Mouse (Mus musculus): ENCODE results near the gene Efs. TPM values are rescaled to one million over a fixed set of nuclear protein-coding genes. Genes with fewer than 3 reads are reported as not detected.
"Not testable (repeated sequence)": the region's sequence is repeated elsewhere in the genome, so short reads cannot be mapped to it uniquely, and the experiment has no call there.

The Efs gene
- polyA plus RNA-seq, 1 experiment from 2014 or later = 30.5 TPM

DNA sequence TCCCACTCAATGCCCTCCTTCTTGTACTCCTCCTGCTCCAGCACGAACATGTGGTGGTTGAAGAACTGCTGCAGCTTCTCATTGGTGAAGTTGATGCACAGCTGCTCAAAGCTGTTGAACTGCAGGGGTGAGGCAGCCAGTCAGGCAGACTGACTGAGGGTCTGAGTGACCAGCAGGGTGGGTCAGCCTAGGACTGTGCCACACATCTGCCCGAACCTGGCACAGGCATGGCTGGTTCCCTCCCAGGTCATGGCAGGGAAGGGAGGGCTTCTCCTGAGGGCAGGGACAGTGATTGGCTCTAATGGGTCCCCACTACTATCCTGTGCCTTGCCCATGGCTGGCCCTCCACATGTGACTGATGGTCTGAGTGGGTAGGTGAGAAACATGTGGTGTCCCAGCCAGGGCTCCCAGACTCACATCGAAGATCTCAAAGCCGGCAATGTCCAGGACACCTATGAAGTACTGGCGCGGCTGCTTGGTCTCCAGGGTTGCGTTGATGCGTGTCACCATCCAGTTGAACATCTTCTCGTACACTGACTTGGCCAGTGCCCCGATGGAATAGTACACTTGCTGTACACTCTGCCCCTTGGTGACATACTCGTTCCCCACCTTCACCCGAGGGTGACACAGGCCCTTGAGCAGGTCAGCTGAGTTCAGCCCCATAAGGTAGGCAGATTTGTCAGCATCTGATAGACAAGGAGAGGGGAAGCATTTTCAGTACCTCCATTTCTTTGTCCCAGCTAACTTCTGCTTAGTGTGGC, 34.1 kb upstream of the Efs start:
- not testable (repeated sequence) for H3K27ac ChIP-seq; H3K9ac ChIP-seq; H3K27me3 ChIP-seq; ATAC-seq; H3K4me2 ChIP-seq; H3K9me3 ChIP-seq (replicated peaks); H3K36me3 ChIP-seq (ENCODE audit: poor library complexity, severe bottlenecking); H3K4me3 ChIP-seq; H3K4me1 ChIP-seq
- WGBS = 94% methylated on average over 12 of the region's 12 CpGs

- H3K4me3 ChIP-seq = no peak overlapping the region
- H3K27me3 ChIP-seq = no peaks in the 10 kb centered on the region
- WGBS = 87% methylated on average over 3 of the region's 3 CpGs
- no peak overlapping the region for H3K9ac ChIP-seq
- no peaks in the 10 kb centered on the region for H3K9me3 ChIP-seq (replicated peaks)
- H3K27ac ChIP-seq = no peak overlapping the region
- no peaks in the 10 kb centered on the region for H3K4me1 ChIP-seq
- no peak overlapping the region for H3K4me2 ChIP-seq
- no peaks in the 10 kb centered on the region for H3K36me3 ChIP-seq (ENCODE audit: poor library complexity, severe bottlenecking)
- ATAC-seq = no peak
Measured at GRCm38 (mm10) chr14:54959197-54959596, 33.3 kb upstream of the Efs start.

GRCm38 (mm10) chr14:54958503-54958902, 32.6 kb upstream of the Efs start:
- Histone ChIP-seq H3K4me1 (no peaks in the 10 kb centered on the region), H3K9ac (no peak overlapping the region), H3K4me2 (no peak overlapping the region), H3K27ac (no peak overlapping the region), H3K27me3 (no peaks in the 10 kb centered on the region), H3K9me3 (replicated peaks) (no peaks in the 10 kb centered on the region), H3K4me3 (no peak overlapping the region), H3K36me3 (ENCODE audit: poor library complexity, severe bottlenecking) (no peaks in the 10 kb centered on the region)
- no peak for ATAC-seq
- 80% methylated on average over 4 of the region's 4 CpGs for WGBS

DNA sequence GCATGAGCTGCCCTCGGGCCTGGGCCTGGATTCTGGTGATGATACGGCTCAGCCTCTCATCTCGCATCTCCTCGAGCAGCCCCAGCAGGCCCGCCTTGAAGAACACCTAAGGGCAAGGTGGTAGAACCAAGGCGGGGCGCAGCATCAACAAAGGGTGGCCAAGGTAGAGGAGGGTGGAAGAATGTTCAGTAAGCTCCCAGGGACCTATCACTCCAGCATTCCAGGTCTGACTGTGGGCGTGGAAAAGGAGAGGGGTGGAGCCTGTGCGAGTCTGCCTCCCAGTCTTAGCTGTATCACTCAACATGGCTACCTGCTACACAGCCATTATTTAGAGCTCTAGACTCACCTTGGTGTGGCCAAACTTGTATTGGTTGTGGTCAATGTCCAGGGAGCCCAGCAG, 30.6 kb upstream of the Efs start:
- H3K36me3 ChIP-seq (ENCODE audit: poor library complexity, severe bottlenecking) = no peaks in the 10 kb centered on the region
- H3K9me3 ChIP-seq (replicated peaks) = no peaks in the 10 kb centered on the region
- no peak for ATAC-seq
- H3K9ac ChIP-seq = no peak overlapping the region
- H3K27me3 ChIP-seq = no peaks in the 10 kb centered on the region
- H3K27ac ChIP-seq = no peak overlapping the region
- 91% methylated on average over 9 of the region's 9 CpGs for WGBS
- H3K4me2 ChIP-seq = no peak overlapping the region
- H3K4me3 ChIP-seq = no peak overlapping the region
- H3K4me1 ChIP-seq = no peaks in the 10 kb centered on the region

- Histone ChIP-seq H3K9me3 (replicated peaks) (no peaks in the 10 kb centered on the region), H3K9ac (no peak overlapping the region), H3K4me2 (no peak overlapping the region), H3K4me3 (no peak overlapping the region), H3K36me3 (ENCODE audit: poor library complexity, severe bottlenecking) (no peaks in the 10 kb centered on the region), H3K27me3 (no peaks in the 10 kb centered on the region), H3K4me1 (no peaks in the 10 kb centered on the region), H3K27ac (no peak overlapping the region)
- no peak for ATAC-seq
- WGBS = 90% methylated on average over 3 of the region's 3 CpGs
Measured at GRCm38 (mm10) chr14:54955481-54955880, 29.6 kb upstream of the Efs start.

DNA sequence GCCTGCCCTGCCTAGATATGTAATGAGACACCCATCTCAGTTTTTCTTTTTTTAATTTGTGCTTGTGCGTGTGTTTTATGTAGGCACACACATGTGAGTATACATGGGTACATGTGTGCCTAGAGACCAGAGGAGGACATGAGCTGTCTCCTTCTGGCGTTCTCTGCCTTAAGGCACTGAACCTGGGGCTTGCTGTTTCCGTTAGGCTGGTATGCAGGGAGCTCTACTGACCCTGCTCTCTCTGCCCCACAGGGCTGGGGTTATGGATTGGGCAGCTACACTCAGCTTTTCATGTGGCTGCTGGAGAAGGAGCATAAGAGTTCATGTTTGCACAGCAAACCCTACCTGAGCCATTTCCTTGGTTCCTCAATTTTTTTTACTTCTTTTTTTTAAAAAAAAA, 28.5 kb upstream of the Efs start:
- no peaks in the 10 kb centered on the region for H3K4me1 ChIP-seq
- no peaks in the 10 kb centered on the region for H3K36me3 ChIP-seq (ENCODE audit: poor library complexity, severe bottlenecking)
- H3K4me2 ChIP-seq = no peak overlapping the region
- no peaks in the 10 kb centered on the region for H3K27me3 ChIP-seq
- no peaks in the 10 kb centered on the region for H3K9me3 ChIP-seq (replicated peaks)
- 82% methylated on average over 3 of the region's 3 CpGs for WGBS
- no peak overlapping the region for H3K9ac ChIP-seq
- no peak overlapping the region for H3K27ac ChIP-seq
- no peak for ATAC-seq
- no peak overlapping the region for H3K4me3 ChIP-seq

DNA sequence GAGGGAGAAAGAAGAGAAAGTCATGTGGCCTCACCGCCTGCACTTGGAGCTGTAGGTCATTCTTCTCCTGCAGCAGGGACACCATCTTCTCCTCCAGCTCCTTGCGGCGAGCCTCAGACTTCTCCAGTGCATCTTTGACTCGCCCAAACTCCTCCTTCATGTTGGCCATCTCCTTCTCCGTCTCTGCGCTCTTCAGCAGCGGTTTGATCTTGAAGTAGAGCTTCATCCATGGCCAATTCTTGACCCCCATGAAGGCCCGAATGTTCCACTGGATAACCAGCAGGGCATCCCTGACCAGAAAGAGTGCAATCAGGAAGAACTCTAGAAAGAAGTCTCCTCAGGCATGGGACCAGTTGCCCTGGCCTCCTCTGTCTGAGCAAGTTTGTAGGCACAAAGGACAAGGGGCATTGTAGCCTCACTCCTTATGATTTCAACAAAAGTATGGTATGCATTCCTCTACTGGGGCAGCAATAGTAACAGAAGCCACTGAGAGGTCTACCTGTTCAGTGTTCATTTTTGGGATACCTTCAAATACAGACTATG, 27.8 kb upstream of the Efs start:
- no peak for ATAC-seq
- H3K36me3 ChIP-seq (ENCODE audit: poor library complexity, severe bottlenecking) = no peaks in the 10 kb centered on the region
- H3K27me3 ChIP-seq = no peaks in the 10 kb centered on the region
- no peaks in the 10 kb centered on the region for H3K9me3 ChIP-seq (replicated peaks)
- H3K4me3 ChIP-seq = no peak overlapping the region
- WGBS = 92% methylated on average over 8 of the region's 8 CpGs
- no peaks in the 10 kb centered on the region for H3K4me1 ChIP-seq
- no peak overlapping the region for H3K27ac ChIP-seq
- no peak overlapping the region for H3K4me2 ChIP-seq
- no peak overlapping the region for H3K9ac ChIP-seq

GRCm38 (mm10) chr14:54951587-54951986, 25.7 kb upstream of the Efs start:
- Histone ChIP-seq H3K4me2 (no peak overlapping the region), H3K9ac (no peak overlapping the region), H3K36me3 (ENCODE audit: poor library complexity, severe bottlenecking) (no peaks in the 10 kb centered on the region), H3K4me3 (no peak overlapping the region), H3K4me1 (no peaks in the 10 kb centered on the region), H3K9me3 (replicated peaks) (no peaks in the 10 kb centered on the region), H3K27me3 (no peaks in the 10 kb centered on the region), H3K27ac (no peak overlapping the region)
- 88% methylated on average over 6 of the region's 6 CpGs for WGBS
- ATAC-seq = no peak

- WGBS = 65% methylated on average over 12 of the region's 12 CpGs
- Histone ChIP-seq H3K4me3 (no peak overlapping the region), H3K9ac (no peak overlapping the region), H3K4me2 (no peak overlapping the region), H3K9me3 (replicated peaks) (no peaks in the 10 kb centered on the region), H3K27me3 (no peaks in the 10 kb centered on the region), H3K4me1 (no peaks in the 10 kb centered on the region), H3K36me3 (ENCODE audit: poor library complexity, severe bottlenecking) (no peaks in the 10 kb centered on the region), H3K27ac (no peak overlapping the region)
- ATAC-seq = no peak
Measured at GRCm38 (mm10) chr14:54950493-54950892, 24.6 kb upstream of the Efs start.

- no peak overlapping the region for H3K4me2 ChIP-seq
- H3K4me3 ChIP-seq = no peak overlapping the region
- H3K36me3 ChIP-seq (ENCODE audit: poor library complexity, severe bottlenecking) = no peaks in the 10 kb centered on the region
- no peak for ATAC-seq
- H3K27ac ChIP-seq = no peak overlapping the region
- no peak overlapping the region for H3K9ac ChIP-seq
- no peaks in the 10 kb centered on the region for H3K27me3 ChIP-seq
- H3K4me1 ChIP-seq = no peaks in the 10 kb centered on the region
- H3K9me3 ChIP-seq (replicated peaks) = no peaks in the 10 kb centered on the region
- WGBS = 90% methylated on average over 9 of the region's 9 CpGs
Measured at GRCm38 (mm10) chr14:54948781-54949180, 22.9 kb upstream of the Efs start.

GRCm38 (mm10) chr14:54947008-54947407, 21.1 kb upstream of the Efs start:
- ATAC-seq; H3K9me3 ChIP-seq (replicated peaks); H3K9ac ChIP-seq; H3K4me3 ChIP-seq; H3K27ac ChIP-seq; H3K36me3 ChIP-seq (ENCODE audit: poor library complexity, severe bottlenecking); H3K4me2 ChIP-seq; H3K27me3 ChIP-seq; H3K4me1 ChIP-seq: not testable (repeated sequence)
- WGBS = 88% methylated on average over 11 of the region's 11 CpGs

- Histone ChIP-seq H3K27ac (no peak overlapping the region), H3K4me1 (no peaks in the 10 kb centered on the region), H3K36me3 (ENCODE audit: poor library complexity, severe bottlenecking) (no peaks in the 10 kb centered on the region), H3K9me3 (replicated peaks) (no peaks in the 10 kb centered on the region), H3K27me3 (no peaks in the 10 kb centered on the region), H3K4me3 (no peak overlapping the region), H3K9ac (no peak overlapping the region), H3K4me2 (no peak overlapping the region)
- ATAC-seq = no peak
- WGBS = 86% methylated on average over 19 of the region's 19 CpGs
Measured at GRCm38 (mm10) chr14:54945975-54946704, 20.2 kb upstream of the Efs start.
